Mouse (Mus musculus) lung, postnatal 0 days (tissue): ENCODE measurements around the gene Taar4.

Experiments used
- CTCF ChIP-seq: IDR thresholded peaks from 2 replicates; pipeline ENCODE4 v1.5.1; 2016; ENCODE audit warnings: antibody characterized with exemption, mild to moderate bottlenecking
- EP300 ChIP-seq: IDR thresholded peaks from 2 replicates; pipeline ENCODE4 v1.6.1; 2016; ENCODE audit warnings: antibody characterized with exemption, mild to moderate bottlenecking, control low read depth

DNA sequence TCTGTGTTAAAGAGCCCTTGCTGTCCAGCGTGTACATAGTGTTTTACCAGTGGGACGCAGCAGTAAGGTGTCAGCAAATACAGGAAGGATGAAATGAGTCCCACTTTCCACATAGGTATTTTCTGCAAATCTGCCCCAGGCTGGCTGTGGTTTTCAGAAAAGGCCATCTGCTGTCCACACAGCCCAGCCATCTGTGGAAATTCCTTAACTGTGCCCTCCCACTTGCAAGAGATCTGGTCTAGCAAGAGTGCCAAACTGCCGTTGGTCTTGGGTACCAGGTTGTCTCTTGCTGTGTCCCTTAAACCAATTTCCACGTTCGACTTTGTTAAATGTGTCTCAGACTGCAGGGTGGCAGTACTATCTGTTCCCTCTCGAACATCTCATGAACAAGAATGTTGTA, 8.6 kb upstream of the Taar4 start:
- TF ChIP-seq CTCF, result no peak
- TF ChIP-seq EP300, result no peak
